Mouse (Mus musculus) embryonic facial prominence, embryonic 10.5 days (tissue): Measurements from ENCODE around the gene Yy2. TPM values are rescaled to one million over a fixed set of nuclear protein-coding genes. Genes with fewer than 3 reads are reported as not detected.

Experiments
- DNase-seq: peaks from one replicate; pipeline ENCODE4 v3.0.0-alpha.2; 2017; ENCODE audit warnings: low spot score
- H3K27ac ChIP-seq: fragments of 300-500 bp; sonication (generic); replicated peaks from 2 replicates; pipeline ENCODE4 v1.5.1; 2016; ENCODE audit warnings: mild to moderate bottlenecking
- H3K27me3 ChIP-seq: fragments of 300-500 bp; sonication (generic); replicated peaks from 2 replicates; pipeline ENCODE4 v1.6.1; 2016; ENCODE audit warnings: low read depth, mild to moderate bottlenecking; ENCODE audit not compliant: poor library complexity, severe bottlenecking
- H3K36me3 ChIP-seq: fragments of 300-500 bp; sonication (generic); replicated peaks from 2 replicates; pipeline ENCODE4 v1.6.1; 2016; ENCODE audit warnings: mild to moderate bottlenecking, moderate library complexity
- H3K4me1 ChIP-seq: fragments of 300-500 bp; sonication (generic); 2 replicates; pipeline ENCODE4 v1.6.1; 2016
- H3K4me3 ChIP-seq: fragments of 300-500 bp; sonication (generic); 2 replicates; pipeline ENCODE4 v1.5.1; 2016; ENCODE audit warnings: mild to moderate bottlenecking, moderate library complexity
- H3K9me3 ChIP-seq: fragments of 300-500 bp; sonication (generic); 2 replicates; pipeline ENCODE4 v1.6.1; 2016; ENCODE audit warnings: mild to moderate bottlenecking
- WGBS: fragments of 180-500 bp; shearing (Covaris S2); methylation state at CpG from one replicate; pipeline ENCODE4 v1.1.7; 2016; 5-methylcytosine and 5-hydroxymethylcytosine counted together
- polyA plus RNA-seq: library from polyadenylated mRNA; unstranded; fragments of >200 nt; fragmentation: Nextera tagmentation; extraction: Ambion mirVana; gene quantifications from 2 replicates; pipeline ENCODE4 v1.2.1, GENCODE M21; 2016

The Yy2 gene
- 5.8 and 6.4 TPM in 2 replicates for polyA plus RNA-seq

DNA sequence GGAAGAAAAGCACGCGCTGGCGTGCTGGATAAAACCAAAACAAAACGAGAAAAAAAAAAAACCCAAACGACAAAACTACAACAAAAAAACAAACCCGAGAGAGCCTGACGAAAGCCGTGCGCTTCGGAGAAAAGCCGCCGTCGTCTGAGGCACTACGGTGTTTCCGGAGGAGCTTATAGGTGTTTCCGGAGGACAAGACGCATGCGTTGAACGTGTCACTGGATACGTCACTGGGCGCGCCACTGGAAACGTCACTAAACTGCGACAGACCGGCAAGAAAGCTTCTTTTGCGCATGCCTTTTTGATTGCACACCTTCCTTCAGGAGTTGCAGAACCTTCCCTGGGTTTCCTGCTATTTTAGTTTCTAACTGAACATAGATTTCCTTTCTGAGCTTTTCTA lies at the start of gene Yy2:
Gene Yy2 (minus strand): TSS at position 146 of the 400 bp plus-strand sequence.
- H3K27ac ChIP-seq, result no peak within 1 kb of the TSS
- no peaks in the 10 kb centered on the region for H3K27me3 ChIP-seq
- 88% methylated on average over 26 of the region's 26 CpGs for WGBS
- no peaks in the 10 kb centered on the region for H3K4me1 ChIP-seq
- H3K36me3 ChIP-seq, result peaks cover 30% of the 10 kb centered on the region
- H3K4me3 ChIP-seq, result no peak within 1 kb of the TSS
- no peak for DNase-seq
- H3K9me3 ChIP-seq, result no peaks in the 10 kb centered on the region

DNA sequence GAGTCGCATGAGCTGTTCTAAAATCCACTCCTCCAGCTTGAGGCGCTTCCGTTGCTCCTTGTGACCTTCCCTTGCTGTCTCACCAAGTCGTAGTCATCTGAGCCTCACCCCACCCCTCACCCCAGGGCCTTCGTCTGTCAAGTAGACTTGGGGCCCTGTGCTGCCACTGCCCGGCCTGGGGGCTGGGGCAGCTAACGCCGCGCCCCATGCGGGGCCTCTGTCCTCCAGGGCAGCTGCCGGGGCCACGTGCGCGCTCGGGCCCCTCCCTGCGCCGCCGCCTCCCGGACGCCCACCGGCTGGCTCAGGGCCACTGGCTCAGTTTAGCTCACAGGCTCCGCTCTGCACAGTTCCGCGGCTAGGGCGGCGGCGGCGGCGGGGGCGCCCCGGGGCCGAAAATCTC lies 44.1 kb upstream of the Yy2 start:
- 24% methylated on average over 32 of the region's 32 CpGs for WGBS
- H3K9me3 ChIP-seq, result no peaks in the 10 kb centered on the region
- 0 out of 2 replicates have a peak, but pooled peaks cover 3% of the 10 kb centered on the region for H3K27me3 ChIP-seq
- peak; percentile 38 for DNase-seq
- H3K4me3 ChIP-seq, result peak overlapping the region; percentile 40
- peaks cover 4% of the 10 kb centered on the region for H3K4me1 ChIP-seq
- H3K27ac ChIP-seq, result peak overlapping the region; percentile 76; the same call in 1 of the 2 replicates
- no peaks in the 10 kb centered on the region for H3K36me3 ChIP-seq

- peak; percentile 28 for DNase-seq
- Histone ChIP-seq H3K27me3 (peaks cover 11% of the 10 kb centered on the region), H3K36me3 (no peaks in the 10 kb centered on the region), H3K4me1 (peaks cover 7% of the 10 kb centered on the region; the same call in 1 of the 2 replicates), H3K27ac (no peak overlapping the region), H3K9me3 (no peaks in the 10 kb centered on the region), H3K4me3 (no peak overlapping the region)
- WGBS, result 14% methylated on average over 3 of the region's 3 CpGs
These were observed 32.7 kb upstream of the Yy2 start for GRCm38 (mm10) chrX:157601450-157601849.

DNA sequence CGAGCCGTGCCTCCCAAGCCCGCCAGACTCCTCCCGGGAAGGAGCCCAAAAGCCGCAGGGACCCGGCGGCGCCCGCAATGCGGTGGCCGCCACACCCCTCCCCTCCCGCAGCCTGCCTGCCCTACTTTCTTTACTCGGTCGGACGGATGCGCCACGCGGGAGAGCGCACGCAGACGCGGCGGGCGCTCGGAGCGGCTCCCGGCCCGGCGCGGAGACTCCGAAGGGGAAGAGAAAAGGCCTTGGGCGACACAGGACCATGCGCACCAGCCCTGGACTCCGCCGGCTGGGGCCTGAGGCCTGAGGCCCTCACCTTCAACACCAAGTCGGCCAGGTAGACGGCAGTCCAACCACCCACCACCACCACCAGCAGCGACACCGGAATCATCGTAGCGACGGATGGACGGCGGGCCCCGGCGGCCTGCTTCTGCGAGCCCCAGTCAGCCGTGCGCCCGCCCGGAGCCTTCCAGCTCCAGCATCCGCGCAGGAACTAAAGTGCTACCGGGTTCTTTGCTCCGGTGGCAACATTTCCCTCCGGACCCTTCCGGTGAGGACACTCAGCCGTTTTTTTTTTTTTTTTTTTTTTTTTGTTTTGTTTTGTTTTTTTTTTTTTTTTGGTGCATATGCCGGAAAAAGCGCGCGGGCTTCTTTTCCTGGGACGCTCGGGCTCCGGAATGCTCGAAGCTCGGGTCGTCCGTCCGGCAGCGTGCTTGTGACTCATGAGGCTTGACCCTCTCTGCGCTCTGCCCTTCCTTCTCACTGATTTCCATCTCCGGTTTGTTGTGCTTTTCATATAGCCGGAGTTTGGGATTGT lies 29.6 kb upstream of the Yy2 start, which contains the start of gene Mbtps2:
Gene Mbtps2 (minus strand): TSS at position 530 of the 811 bp plus-strand sequence.
- no peaks in the 10 kb centered on the region for H3K9me3 ChIP-seq
- 16% methylated on average over 72 of the region's 74 CpGs for WGBS

DNA sequence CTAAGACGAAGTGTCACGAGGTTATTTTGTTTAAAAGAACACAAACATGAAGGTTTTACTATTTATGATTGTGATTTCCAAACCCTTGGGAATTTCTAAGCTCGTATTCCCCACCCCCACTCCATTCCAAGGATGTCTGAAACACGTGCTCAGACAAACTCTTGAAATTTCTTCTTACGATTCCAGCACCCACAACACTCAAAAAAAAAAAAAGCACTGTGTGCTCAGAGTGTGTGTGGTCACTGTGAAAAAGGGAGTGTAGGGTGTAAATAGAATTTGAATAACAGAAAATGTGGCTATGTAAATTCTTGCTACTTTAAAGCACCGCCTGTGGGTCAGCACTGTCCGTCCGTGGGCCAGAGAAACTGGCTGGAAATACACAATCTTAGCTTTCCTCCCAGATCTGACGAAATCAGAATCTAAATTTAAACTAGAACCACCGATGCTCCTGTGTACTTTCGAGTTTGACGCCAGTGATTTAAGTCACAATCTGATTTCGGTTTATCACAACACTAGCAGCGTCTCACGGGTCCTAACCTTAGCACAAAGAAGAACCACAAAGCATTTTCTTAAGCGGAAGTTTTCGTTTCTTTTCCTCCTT lies 28.9 kb upstream of the Yy2 start:
- H3K36me3 ChIP-seq, result no peaks in the 10 kb centered on the region
- peaks cover 11% of the 10 kb centered on the region; the same call in 1 of the 2 replicates for H3K27me3 ChIP-seq
- H3K27ac ChIP-seq, result peak overlapping the region; percentile 95
- H3K4me3 ChIP-seq, result peak overlapping the region; percentile 71
- WGBS, result 18% methylated on average over 17 of the region's 17 CpGs
- H3K9me3 ChIP-seq, result no peaks in the 10 kb centered on the region
- DNase-seq, result peak; percentile 12
- peaks cover 7% of the 10 kb centered on the region; the same call in 1 of the 2 replicates for H3K4me1 ChIP-seq

More for the DNA sequence above, 29.6 kb upstream of the Yy2 start, which contains the start of gene Mbtps2:
- Histone ChIP-seq H3K4me1 (peaks cover 7% of the 10 kb centered on the region; the same call in 1 of the 2 replicates), H3K27me3 (peaks cover 11% of the 10 kb centered on the region; the same call in 1 of the 2 replicates), H3K27ac (peak within 1 kb of the TSS; percentile 95), H3K36me3 (no peaks in the 10 kb centered on the region), H3K4me3 (peak within 1 kb of the TSS; percentile 71)
- peak; percentile 71 for DNase-seq

GRCm38 (mm10) chrX:157596802-157597201 lies 28.0 kb upstream of the Yy2 start:
- no peaks in the 10 kb centered on the region for H3K36me3 ChIP-seq
- DNase-seq, result no peak
- WGBS, result 82% methylated on average over 5 of the region's 5 CpGs
- H3K4me1 ChIP-seq, result peaks cover 7% of the 10 kb centered on the region; the same call in 1 of the 2 replicates
- peak overlapping the region; percentile 71 for H3K4me3 ChIP-seq
- H3K9me3 ChIP-seq, result no peaks in the 10 kb centered on the region
- H3K27ac ChIP-seq, result peak overlapping the region; percentile 95
- H3K27me3 ChIP-seq, result peaks cover 11% of the 10 kb centered on the region; the same call in 1 of the 2 replicates

DNA sequence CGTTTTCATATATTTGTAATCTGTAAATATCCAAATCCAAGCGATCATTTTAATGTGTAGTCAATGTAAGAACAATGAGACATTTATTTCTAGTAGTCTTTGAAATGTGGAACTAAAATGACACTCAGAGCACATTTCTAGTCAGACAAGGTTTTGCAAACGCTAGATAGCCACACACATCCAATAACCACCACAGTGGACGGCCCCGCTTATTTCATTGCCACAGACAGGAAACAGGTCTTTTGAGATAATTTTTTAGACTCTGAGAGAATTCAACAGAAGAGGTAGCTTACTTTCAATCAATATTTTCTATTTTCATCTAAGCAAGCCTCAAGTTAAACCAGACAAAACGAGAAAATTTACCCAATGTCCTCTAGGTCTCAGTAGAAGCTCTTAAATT lies 27.1 kb upstream of the Yy2 start:
- 87% methylated on average over 6 of the region's 6 CpGs for WGBS
- H3K36me3 ChIP-seq, result peaks cover 3% of the 10 kb centered on the region
- H3K9me3 ChIP-seq, result no peaks in the 10 kb centered on the region
- H3K27ac ChIP-seq, result no peak overlapping the region
- H3K27me3 ChIP-seq, result peaks cover 11% of the 10 kb centered on the region; the same call in 1 of the 2 replicates
- no peak overlapping the region for H3K4me3 ChIP-seq
- DNase-seq, result no peak
- H3K4me1 ChIP-seq, result peaks cover 7% of the 10 kb centered on the region; the same call in 1 of the 2 replicates

DNA sequence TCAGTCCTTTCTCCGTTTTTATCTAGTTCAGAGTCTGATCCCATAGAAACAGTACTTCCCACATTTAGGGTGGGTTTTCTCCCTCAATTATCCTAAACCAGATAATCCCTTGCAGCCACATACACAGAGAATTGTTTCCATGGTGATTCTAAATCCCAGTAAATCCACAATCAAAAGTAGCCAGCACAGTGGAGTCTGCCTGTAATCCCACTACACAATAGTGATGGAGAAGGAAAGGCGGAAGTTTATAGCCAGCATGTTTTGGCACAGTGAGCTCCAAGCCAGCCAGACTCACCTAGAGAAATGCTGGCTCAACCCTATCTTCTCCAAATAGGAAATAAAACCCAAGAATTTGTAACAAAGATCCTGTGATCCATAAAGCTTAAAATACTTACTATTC lies 25.8 kb upstream of the Yy2 start:
- Histone ChIP-seq H3K27me3 (peaks cover 11% of the 10 kb centered on the region; the same call in 1 of the 2 replicates), H3K36me3 (peaks cover 16% of the 10 kb centered on the region), H3K27ac (no peak overlapping the region), H3K9me3 (no peaks in the 10 kb centered on the region), H3K4me3 (no peak overlapping the region), H3K4me1 (peaks cover 7% of the 10 kb centered on the region; the same call in 1 of the 2 replicates)
- 74% methylated on average over 2 of the region's 2 CpGs for WGBS
- DNase-seq, result no peak

DNA sequence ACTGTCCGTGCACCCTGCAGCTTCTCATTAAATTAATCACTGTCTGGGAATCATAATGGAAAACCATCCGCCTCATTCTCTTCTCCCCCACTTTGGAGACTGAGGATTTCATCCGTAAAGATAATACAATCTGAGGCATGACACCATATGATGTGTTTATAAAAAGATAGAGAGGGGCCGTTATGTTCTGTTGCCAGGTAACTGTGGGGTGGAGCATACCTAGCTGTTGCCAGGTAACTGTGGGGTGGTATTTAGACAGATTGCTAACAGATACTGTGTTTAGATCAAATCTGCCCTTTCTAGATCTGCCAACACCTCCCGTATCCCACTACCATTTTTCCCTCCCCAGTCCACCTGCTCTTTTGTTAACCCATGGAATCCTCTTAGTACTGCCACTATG lies 18.2 kb upstream of the Yy2 start:
- Histone ChIP-seq H3K4me3 (no peak overlapping the region), H3K4me1 (no peaks in the 10 kb centered on the region), H3K27ac (no peak overlapping the region), H3K9me3 (no peaks in the 10 kb centered on the region), H3K36me3 (peaks cover 48% of the 10 kb centered on the region), H3K27me3 (no peaks in the 10 kb centered on the region)
- DNase-seq, result no peak
- WGBS, result 86% methylated on average over 5 of the region's 5 CpGs

- peaks cover 52% of the 10 kb centered on the region for H3K36me3 ChIP-seq
- H3K4me1 ChIP-seq, result no peaks in the 10 kb centered on the region
- no peak overlapping the region for H3K27ac ChIP-seq
- H3K4me3 ChIP-seq, result no peak overlapping the region
- no peak for DNase-seq
- no peaks in the 10 kb centered on the region for H3K27me3 ChIP-seq
- H3K9me3 ChIP-seq, result no peaks in the 10 kb centered on the region
These were observed 17.6 kb upstream of the Yy2 start for GRCm38 (mm10) chrX:157586397-157586796.

GRCm38 (mm10) chrX:157579108-157579614 lies 10.4 kb upstream of the Yy2 start:
- H3K4me1 ChIP-seq, result no peaks in the 10 kb centered on the region
- H3K9me3 ChIP-seq, result no peaks in the 10 kb centered on the region
- H3K27ac ChIP-seq, result no peak overlapping the region
- no peak overlapping the region for H3K4me3 ChIP-seq
- peaks cover 46% of the 10 kb centered on the region for H3K36me3 ChIP-seq
- no peak for DNase-seq
- no peaks in the 10 kb centered on the region for H3K27me3 ChIP-seq
- 73% methylated on average over 6 of the region's 6 CpGs for WGBS

GRCm38 (mm10) chrX:157574683-157575082 lies 5.9 kb upstream of the Yy2 start:
- no peaks in the 10 kb centered on the region for H3K4me1 ChIP-seq
- no peaks in the 10 kb centered on the region for H3K9me3 ChIP-seq
- no peak for DNase-seq
- peaks cover 47% of the 10 kb centered on the region for H3K36me3 ChIP-seq
- WGBS, result 86% methylated on average over 2 of the region's 2 CpGs
- H3K4me3 ChIP-seq, result no peak overlapping the region
- no peak overlapping the region for H3K27ac ChIP-seq
- no peaks in the 10 kb centered on the region for H3K27me3 ChIP-seq
